In genomic region chr6:101197642-101198041, GRCm38 (mm10) we compare ENCODE assay signal across 9 mouse cellular contexts.
DNase-seq lines count a peak whose midpoint lies in the region; ATAC-seq and TF ChIP-seq lines count a peak whose summit lies in the region.
"Had no signal": no experiment of that assay in that cellular context is flagged by ENCODE, and none has a peak within 500 bp of the region (broad histone marks: within the 10 kb centered on the region; RNA-seq: fewer than 3 reads in every experiment).

No protein-coding gene starts in this region.

- no peak for ATAC-seq in forebrain, embryonic 12.5 days (ENCODE audit: low FRiP score)
- no peak; the same call in 1 of the 2 replicates for ATAC-seq in hindbrain, embryonic 16.5 days
- ATAC-seq in midbrain, embryonic 13.5 days, result no peak

- H3K9me3 ChIP-seq in forebrain, embryonic 12.5 days, result no peaks in the 10 kb centered on the region
- H3K9me3 ChIP-seq in hindbrain, embryonic 16.5 days (ENCODE audit: control insufficient read depth, low read length), result no peaks in the 10 kb centered on the region
- no peaks in the 10 kb centered on the region for H3K9me3 ChIP-seq in midbrain, embryonic 13.5 days
- H3K9me3 ChIP-seq: embryonic facial prominence, embryonic 13.5 days had no signal

- 13% methylated on average over 5 of the region's 5 CpGs for WGBS in forebrain, embryonic 12.5 days
- 8% methylated on average over 5 of the region's 5 CpGs for WGBS in hindbrain, embryonic 16.5 days
- 12% methylated on average over 5 of the region's 5 CpGs for WGBS in midbrain, embryonic 13.5 days

- no peaks in the 10 kb centered on the region for H3K36me3 ChIP-seq in forebrain, embryonic 12.5 days (replicated peaks)
- H3K36me3 ChIP-seq in hindbrain, embryonic 16.5 days (ENCODE audit: control insufficient read depth, insufficient read depth, low read length), result no peaks in the 10 kb centered on the region
- no peaks in the 10 kb centered on the region for H3K36me3 ChIP-seq in midbrain, embryonic 13.5 days
- H3K36me3 ChIP-seq: embryonic facial prominence, embryonic 13.5 days had no signal

- peak; percentile 29 for DNase-seq in ovary, postnatal 10 days (ENCODE audit: low spot score)
- DNase-seq in ovary, adult 18-20 months (ENCODE audit: low spot score), result no peak
- peak; percentile 2 for DNase-seq in c-Kit-positive CD71-positive TER-119-negative erythroid progenitor cells, embryonic 14.5 days (ENCODE audit: low read depth)
- DNase-seq in left cerebral cortex, adult 2 months (ENCODE audit: extremely low spot score in 1 of 2, low spot score in 2 of 2), result peak; percentile 77 to 79
- peak; percentile 77 for DNase-seq in telencephalon, adult 2 months (ENCODE audit: low read depth, low spot score)

- no peak overlapping the region for H3K27ac ChIP-seq in forebrain, embryonic 12.5 days
- no peak overlapping the region for H3K27ac ChIP-seq in hindbrain, embryonic 16.5 days (ENCODE audit: low read depth, low read length)
- H3K27ac ChIP-seq in left cerebral cortex, adult 2 months, result no peak overlapping the region
- H3K27ac ChIP-seq in midbrain, embryonic 13.5 days, result no peak overlapping the region

- H3K27me3 ChIP-seq in forebrain, embryonic 12.5 days, result peaks cover 27% of the 10 kb centered on the region
- no peaks in the 10 kb centered on the region for H3K27me3 ChIP-seq in hindbrain, embryonic 16.5 days (replicated peaks; ENCODE audit: control insufficient read depth, insufficient read depth, low read length)
- H3K27me3 ChIP-seq in midbrain, embryonic 13.5 days, result peaks cover 3% of the 10 kb centered on the region; the same call in 1 of the 2 replicates
- H3K27me3 ChIP-seq: embryonic facial prominence, embryonic 13.5 days had no signal

- intact Hi-C loops in left cerebral cortex, adult 2 months (cut with DNase I), result loop anchor here (1.0 to 10.0 kb wide), 4 partner anchors 230 to 523 kb away; partner anchors contain the start of gene Shq1

- peak overlapping the region; percentile 88 for H3K4me2 ChIP-seq in forebrain, embryonic 12.5 days
- H3K4me2 ChIP-seq in hindbrain, embryonic 16.5 days (ENCODE audit: low read length), result peak overlapping the region; percentile 89
- peak overlapping the region; percentile 74 for H3K4me2 ChIP-seq in midbrain, embryonic 13.5 days (replicated peaks)

- H3K4me1 ChIP-seq in forebrain, embryonic 12.5 days, result peaks cover 38% of the 10 kb centered on the region
- H3K4me1 ChIP-seq in hindbrain, embryonic 16.5 days (ENCODE audit: control insufficient read depth, insufficient read depth, low read depth, low read length), result peaks cover 16% of the 10 kb centered on the region
- H3K4me1 ChIP-seq in midbrain, embryonic 13.5 days (replicated peaks), result peaks cover 42% of the 10 kb centered on the region

- no peak overlapping the region for H3K9ac ChIP-seq in forebrain, embryonic 12.5 days
- no peak overlapping the region for H3K9ac ChIP-seq in hindbrain, embryonic 16.5 days (ENCODE audit: low read depth, low read length)
- no peak overlapping the region for H3K9ac ChIP-seq in midbrain, embryonic 13.5 days (replicated peaks)

- TF ChIP-seq CTCF in left cerebral cortex, adult 2 months (IDR thresholded peaks at IDR 0.05), result peak; percentile 92

- no peak overlapping the region for H3K4me3 ChIP-seq in forebrain, embryonic 12.5 days (replicated peaks)
- peak overlapping the region; percentile 51 for H3K4me3 ChIP-seq in hindbrain, embryonic 16.5 days (ENCODE audit: low read length)
- H3K4me3 ChIP-seq in left cerebral cortex, adult 2 months, result peak overlapping the region; percentile 41
- peak overlapping the region; percentile 45 for H3K4me3 ChIP-seq in midbrain, embryonic 13.5 days (replicated peaks)
